Mouse (Mus musculus) adrenal gland, postnatal 14 days (tissue): ENCODE measurements at regions not wholly inside any gene's neighbourhood (a gene's known extent, or its start where the extent isn't known, plus 50 kb on each side); places are given as distances from the start of the nearest gene placed in this dataset.

ENCODE experiments used
- DNase-seq: peaks from one replicate; pipeline ENCODE4 v3.0.0; 2021; ENCODE audit warnings: mixed read lengths

GRCm38 (mm10) chr3:115655020-115655419, 59.9 kb downstream of the S1pr1 start:
- no peak for DNase-seq

GRCm38 (mm10) chr3:115652236-115652635, 62.6 kb downstream of the S1pr1 start:
- DNase-seq, result no peak

DNA sequence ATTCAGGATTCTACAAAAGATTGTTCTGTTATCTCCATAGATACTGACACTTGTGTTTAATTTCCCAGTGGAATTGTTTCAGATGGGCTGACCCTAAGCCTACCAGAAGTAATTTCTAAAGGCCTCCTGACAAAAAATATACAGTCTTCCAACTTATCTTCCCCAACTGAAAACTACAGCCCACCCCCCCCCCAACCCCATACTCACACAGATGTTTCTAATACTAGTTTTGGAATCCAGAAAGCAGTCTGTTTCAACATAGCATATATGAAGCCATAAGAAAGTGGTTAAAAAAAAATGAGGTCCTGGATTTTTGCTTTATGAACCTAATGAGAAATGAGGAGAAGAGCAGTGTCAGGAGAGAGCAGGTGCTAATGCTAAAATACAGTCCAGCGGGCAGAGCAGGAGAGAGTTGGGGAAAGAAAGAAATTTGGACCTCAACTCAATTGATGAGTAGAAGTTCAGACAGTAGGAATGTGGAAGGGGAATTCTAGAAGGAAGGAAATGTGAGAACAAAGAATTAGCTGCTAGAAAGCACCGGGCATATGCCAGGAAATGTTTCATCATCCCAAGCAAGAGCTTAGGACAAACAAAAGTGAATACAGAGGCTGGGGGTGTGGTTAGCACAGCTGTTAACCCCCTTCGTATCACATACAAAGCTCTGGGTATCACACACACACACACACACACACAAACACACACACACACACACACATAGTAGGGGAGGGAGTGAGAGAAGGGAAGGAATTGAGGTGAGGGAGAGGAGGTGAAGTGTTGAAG, 65.3 kb downstream of the S1pr1 start:
- no peak for DNase-seq

DNA sequence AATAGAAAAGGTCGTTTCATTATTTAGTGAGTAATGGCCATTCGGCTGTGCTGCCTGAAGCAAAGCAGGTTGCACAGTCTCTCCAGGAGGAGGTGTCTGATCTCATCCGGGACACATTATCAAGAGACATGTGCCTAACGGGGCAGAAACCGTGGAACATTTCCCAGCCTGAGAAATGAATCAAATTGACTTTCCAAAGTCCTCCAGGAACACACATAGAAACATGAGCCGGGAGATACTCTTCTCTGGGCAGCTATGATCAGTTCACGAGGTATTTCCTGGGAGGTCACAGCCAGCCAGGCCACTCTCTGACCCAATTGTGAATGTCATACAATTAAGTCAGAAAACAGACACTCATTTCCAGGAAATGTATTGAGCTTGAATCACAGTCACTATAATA, 67.9 kb downstream of the S1pr1 start:
- no peak for DNase-seq

DNA sequence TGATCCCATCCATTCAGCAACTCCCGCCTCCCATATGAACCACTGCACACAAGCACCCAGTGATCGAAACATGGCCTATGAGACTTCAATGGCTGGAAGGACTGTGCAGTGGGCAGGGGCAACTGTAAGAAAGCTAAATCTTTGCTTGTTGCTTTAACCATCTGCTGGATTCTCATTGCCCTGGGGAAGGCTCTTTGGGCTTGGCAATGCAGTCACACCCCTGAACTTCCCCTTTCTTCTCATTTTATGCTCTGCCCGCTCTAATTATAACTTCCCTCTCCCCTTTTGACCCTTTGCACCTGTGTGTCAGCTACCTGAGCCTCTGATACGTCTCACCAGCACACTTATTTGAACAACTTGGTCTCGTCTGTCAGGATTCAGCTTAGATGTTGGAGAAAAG, 70.6 kb downstream of the S1pr1 start:
- DNase-seq, result no peak

- DNase-seq, result peak; percentile 88
Observed at GRCm38 (mm10) chr3:115642846-115643260, 72.0 kb downstream of the S1pr1 start.

DNA sequence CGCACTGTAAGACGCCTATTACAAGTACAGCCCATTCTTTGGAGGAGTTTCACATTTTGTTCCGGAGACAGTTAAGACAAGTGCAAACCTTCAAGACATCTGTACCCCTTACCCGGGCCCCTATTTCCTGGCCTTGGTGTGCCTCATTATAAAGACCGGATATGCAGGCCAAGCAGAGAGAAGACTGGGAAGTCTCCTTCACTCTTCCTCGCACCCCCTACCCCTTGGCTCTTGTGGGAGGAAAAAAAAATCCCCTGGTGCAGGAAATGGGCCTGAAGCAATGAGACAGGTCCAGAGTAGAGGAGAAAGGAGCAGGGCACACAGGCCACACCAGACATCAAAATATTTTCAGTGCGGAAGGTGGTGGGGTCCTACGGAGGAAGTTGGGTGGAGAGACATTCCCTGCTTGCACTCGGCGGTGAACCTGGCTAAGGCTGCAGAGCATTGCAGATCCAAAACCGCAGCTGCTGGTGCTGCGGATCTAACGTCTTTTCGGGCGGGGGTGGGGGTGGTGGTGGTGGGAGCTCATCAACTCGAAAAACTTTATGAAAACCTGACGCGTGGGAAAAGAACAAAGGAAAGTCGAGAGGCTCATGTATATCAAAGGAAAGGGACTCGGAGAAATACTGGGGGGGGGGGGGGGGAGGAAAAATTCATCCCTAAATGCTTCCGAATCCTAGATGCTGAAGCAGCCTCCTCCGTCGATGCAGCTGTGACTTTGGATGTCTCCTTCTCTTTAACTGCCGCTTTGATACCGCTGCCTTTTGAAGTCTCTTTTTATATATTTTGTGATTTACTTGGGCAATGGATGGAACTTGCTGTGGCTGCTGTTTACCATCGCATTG, 72.6 kb downstream of the S1pr1 start:
- peak; percentile 28 for DNase-seq

DNA sequence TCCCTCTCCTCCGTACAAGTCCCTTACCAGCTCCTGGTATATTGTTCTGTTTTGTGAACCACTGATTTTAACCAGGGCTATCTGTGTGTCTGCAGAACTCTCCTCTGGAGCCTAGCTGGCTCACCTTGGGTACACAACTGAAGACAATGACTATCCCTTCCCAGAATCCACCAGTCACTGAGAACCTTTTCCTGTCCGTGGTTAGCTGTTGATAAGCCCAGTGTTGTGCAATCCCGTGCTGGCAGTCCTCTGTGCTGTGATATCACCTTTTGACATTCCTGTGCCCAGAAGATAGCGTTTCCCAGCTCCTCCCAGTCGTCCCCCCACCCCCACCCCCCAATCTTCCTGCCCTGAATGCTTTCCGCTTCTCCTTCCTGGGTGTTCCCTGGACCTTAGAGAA, 73.5 kb downstream of the S1pr1 start:
- DNase-seq, result peak; percentile 56

- no peak for DNase-seq
Observed at GRCm38 (mm10) chr3:115635487-115635886, 79.4 kb downstream of the S1pr1 start.

DNA sequence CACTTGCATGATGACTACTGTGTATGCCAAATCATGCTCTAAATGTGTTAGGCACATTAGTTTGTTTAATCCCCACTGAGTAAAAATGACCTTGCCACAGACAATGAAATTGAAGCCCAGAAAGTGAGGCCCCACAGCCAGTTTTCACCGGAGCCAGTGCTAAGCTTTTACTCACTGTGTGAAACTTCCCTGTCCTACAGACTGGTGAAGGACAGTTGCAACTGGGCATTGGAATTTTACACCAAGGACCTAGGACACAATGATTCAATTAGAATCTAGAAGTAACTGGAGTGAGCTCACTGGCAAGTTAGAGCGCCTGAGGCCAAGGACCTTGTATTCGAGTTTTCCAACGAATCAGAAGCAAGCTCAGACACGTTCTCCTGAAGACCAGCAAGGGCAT, 79.8 kb downstream of the S1pr1 start:
- DNase-seq, result no peak

GRCm38 (mm10) chr3:115632417-115632743, 82.5 kb downstream of the S1pr1 start:
- DNase-seq, result no peak

- DNase-seq, result no peak
Observed at GRCm38 (mm10) chr3:115631573-115632416, 83.1 kb downstream of the S1pr1 start.

- DNase-seq, result no peak
Observed at GRCm38 (mm10) chr3:115622920-115623319, 92.0 kb downstream of the S1pr1 start.

GRCm38 (mm10) chr3:115622300-115622699, 92.6 kb downstream of the S1pr1 start:
- no peak for DNase-seq

GRCm38 (mm10) chr3:115619970-115620369, 94.9 kb downstream of the S1pr1 start:
- no peak for DNase-seq

DNA sequence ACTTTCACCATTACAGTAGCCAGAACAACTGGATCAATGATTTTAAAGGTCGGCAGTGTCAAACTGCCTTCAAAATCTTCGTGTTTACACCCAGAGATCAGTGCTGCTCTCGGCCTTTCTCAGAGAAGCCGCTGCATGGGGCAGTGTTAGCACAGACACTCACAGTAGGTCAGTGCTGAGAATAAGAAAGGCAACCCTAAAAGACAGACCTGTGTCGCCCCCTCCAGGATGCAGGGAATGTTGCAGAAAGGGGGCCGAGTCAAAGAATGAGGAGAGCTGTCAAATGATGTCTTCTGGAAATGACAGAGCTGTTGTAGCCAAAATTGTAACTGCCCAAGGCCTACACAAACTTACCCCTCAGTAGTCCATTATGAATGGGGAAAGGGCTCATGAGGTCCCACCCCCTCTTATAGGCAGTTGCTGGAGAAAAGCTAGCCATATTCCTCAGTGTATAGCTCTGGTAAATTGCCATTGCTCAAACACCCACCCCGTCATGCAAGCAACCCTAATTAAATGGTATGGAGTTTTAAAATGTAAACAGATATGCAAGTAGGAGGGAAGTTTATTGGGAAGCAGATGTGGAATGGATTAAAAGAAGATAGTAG, 98.8 kb downstream of the S1pr1 start:
- DNase-seq, result peak; percentile 44

DNA sequence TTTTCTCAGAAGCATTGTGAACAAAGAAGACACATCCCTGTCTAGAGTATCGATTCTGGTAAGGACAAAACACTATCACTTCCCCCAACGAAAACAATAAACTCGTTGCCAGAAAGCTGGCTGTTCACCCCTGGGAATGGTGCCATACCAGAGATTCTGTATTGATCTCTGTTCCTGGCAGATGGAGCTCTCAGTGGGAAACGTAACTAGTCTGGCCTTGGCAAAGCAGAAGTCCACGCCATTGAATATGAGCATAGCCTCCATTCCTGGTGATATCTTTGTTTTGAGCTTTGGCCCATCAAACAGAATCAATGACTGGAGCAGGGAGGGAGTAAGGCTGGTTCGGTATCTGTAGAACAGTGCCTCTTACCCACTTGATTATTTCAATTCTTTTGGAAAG, 102.0 kb downstream of the S1pr1 start:
- no peak for DNase-seq

DNA sequence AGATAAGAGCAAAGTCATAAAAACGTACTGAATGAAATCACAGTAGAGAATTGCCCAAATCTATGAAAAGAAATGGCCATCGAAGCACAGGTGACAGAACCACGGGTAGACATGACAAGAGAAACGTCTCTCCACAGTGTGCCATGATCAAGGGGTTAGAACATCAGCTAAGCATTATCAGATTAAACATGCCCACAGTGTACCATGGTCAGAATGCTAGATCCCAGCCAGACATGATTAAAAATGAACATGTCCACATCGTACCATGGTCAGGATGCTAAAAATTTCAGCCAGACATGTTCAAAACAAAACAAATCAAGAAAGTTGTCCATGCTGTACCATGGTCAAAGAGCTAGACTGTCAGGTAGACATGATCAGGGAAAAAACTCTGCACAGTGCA, 106.8 kb downstream of the S1pr1 start:
- DNase-seq, result no peak

DNA sequence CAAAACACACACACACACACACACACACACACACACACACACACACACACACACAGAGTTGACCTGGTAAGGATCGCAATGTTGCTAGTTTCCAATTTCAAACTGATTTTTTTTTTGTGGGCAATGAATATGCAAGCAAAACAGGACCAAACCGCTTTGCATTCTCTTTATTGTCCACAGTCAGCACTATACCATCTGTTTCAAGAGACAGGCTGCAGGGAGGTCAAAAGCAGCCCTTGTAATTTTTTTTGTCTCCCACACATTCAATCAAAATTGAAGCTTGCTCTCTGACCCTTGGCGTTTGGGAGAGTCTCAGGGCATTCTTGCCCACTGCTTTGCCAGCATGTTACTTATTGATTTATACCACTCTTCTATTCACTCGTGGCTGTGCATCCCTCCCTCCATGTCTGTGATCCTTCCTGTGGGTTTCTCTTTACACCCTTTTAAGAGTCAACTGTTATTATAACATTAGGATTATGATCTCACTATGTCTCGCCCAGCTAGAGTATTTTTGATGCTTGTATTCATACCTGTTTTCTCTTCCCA, 110.1 kb downstream of the S1pr1 start:
- no peak for DNase-seq

DNA sequence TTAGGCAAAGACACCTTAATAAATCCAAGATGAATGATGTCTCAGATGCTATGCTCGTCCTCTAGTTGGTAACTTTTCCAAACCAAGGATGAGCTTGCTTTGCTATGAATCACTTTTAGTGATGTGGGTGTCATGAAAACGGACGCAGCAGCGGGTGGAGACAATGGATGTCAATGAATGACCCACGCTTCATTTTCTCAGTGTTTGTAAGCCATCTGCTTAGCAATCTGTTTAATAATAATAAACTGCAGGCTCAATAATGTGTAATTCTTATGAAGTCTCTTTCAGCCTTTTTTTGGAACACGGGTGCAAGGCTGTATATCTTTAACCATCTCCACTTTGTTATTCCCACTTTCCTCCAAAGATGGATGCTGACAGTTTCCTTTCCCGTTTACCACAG, 110.6 kb downstream of the S1pr1 start:
- DNase-seq, result no peak

- no peak for DNase-seq
Observed at GRCm38 (mm10) chr3:115603803-115604202, 111.1 kb downstream of the S1pr1 start.

DNA sequence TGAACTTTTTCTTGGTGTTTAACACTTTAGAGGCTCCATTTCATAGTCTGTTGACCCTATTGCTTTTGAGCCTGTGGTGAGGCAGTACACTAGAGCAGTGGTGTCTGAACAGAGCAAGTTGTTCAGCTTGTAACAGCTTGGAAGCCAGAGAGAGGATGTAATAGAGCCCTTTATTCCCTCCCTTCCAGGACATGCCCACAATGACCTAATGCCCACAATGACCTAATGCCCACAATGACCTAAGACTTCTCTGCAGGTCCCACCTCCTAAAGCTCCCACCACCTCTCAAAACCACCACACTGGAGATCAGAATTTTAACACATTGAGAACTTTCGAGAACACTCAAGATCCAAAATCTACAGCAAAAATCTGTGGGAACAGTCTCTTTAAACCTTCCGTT, 115.6 kb downstream of the S1pr1 start:
- DNase-seq, result no peak
